Mouse (Mus musculus): ENCODE data around the gene Pcolce.

GRCm38 (mm10) chr5:137630602-137631001, 17.0 kb upstream of the Pcolce start:
- no peak for TF ChIP-seq POLR2A (IDR thresholded peaks at IDR 0.05; ENCODE audit: insufficient read length, low read depth)
- no peak for TF ChIP-seq USF1 (IDR thresholded peaks at IDR 0.05; ENCODE audit: low read depth)
- TF ChIP-seq MAX (IDR thresholded peaks at IDR 0.05; ENCODE audit: low read depth) = no peak
- peak in 2 of 3 experiments; percentile 77 to 83 for TF ChIP-seq MYOD1 (IDR thresholded peaks at IDR 0.05; ENCODE audit: control insufficient read depth in 1 of 3, insufficient read length in 2 of 3, low read depth in 2 of 3)
- no peak for TF ChIP-seq E2F4 (IDR thresholded peaks at IDR 0.05; ENCODE audit: insufficient read depth)
- peak in 1 of 3 experiments; percentile 27 for TF ChIP-seq MYOG (IDR thresholded peaks at IDR 0.05; ENCODE audit: control insufficient read depth in 1 of 3, insufficient read depth in 1 of 3, insufficient read length in 2 of 3, low read depth in 2 of 3)
- TF ChIP-seq POLR2AphosphoS2 (IDR thresholded peaks at IDR 0.05; ENCODE audit: insufficient read length, low read depth) = no peak
- no peak for TF ChIP-seq TCF12 (IDR thresholded peaks at IDR 0.05; ENCODE audit: insufficient read depth, poor library complexity, severe bottlenecking)
- TF ChIP-seq REST (IDR thresholded peaks at IDR 0.05; ENCODE audit: insufficient read depth, insufficient read length) = no peak
- no peak for TF ChIP-seq CEBPB (IDR thresholded peaks at IDR 0.05; ENCODE audit: insufficient read depth, poor library complexity, severe bottlenecking)
- no peak for TF ChIP-seq TCF3 (IDR thresholded peaks at IDR 0.05; ENCODE audit: insufficient read length, low read depth)

Data from myocyte (in vitro differentiated cells).